Mouse (Mus musculus) lung, postnatal 4 days (tissue): ENCODE data around the gene Castor1.

ENCODE experiments used
- DNase-seq, 2 experiments: peaks; one replicate each; pipeline ENCODE4 v3.0.0; 2021

Castor1 gene

GRCm38 (mm10) chr11:4235665-4236545, 17.9 kb downstream of the Castor1 start, which contains the start of gene Osm:
TSS of gene Osm (plus strand) at chr11:4236420.
- peak in 1 of 2 experiments; percentile 41 for DNase-seq

DNA sequence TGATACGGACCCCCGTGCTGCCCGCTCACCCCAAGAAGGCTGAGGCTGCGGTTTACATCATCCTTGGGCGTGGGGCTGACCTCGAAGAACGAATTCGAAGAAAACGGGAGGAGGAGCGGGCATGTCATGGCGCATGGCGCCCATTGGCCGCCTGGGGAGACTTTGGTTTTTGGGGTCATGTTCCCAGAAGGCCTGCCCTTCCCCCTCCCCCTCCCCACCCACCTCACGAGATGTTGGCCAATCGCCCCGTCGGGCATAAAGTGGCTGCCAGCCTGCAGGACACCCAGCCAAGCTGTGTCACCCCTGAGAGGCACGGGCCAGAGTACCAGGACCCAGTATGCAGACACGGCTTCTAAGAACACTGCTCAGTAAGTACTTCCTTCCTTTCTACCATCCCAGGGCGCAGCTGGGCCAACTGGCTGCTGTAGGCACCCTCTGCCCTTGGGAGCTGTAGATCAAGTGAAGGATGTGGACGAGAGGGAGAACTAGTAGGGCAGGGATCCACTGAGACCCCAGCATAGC, 18.6 kb downstream of the Castor1 start:
- DNase-seq: peak in 1 of 2 experiments; percentile 29

GRCm38 (mm10) chr11:4237389-4237912, 19.4 kb downstream of the Castor1 start:
- DNase-seq: peak in 1 of 2 experiments; percentile 52

- DNase-seq: no peak
These were observed 20.1 kb downstream of the Castor1 start for GRCm38 (mm10) chr11:4238167-4238566.

DNA sequence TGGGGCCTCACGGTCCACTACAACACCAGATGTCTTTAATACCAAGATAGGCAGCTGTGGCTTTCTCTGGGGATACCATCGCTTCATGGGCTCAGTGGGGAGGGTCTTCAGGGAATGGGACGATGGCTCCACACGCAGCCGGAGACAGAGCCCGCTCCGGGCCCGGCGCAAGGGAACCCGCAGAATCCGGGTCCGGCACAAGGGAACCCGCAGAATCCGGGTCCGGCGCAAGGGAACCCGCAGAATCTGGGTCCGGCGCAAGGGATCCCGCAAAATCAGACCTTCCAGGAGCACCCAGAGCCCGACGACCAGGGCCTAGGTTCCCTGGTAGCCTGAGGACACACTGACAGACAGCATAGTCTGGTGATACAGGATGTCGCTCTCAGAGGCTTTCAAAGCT, 21.7 kb downstream of the Castor1 start:
- DNase-seq: no peak

- DNase-seq: no peak
These were observed 22.1 kb downstream of the Castor1 start for GRCm38 (mm10) chr11:4240151-4240550.

- DNase-seq: no peak
These were observed 23.2 kb downstream of the Castor1 start for GRCm38 (mm10) chr11:4241180-4241579.

- DNase-seq: no peak
These were observed 28.1 kb downstream of the Castor1 start for GRCm38 (mm10) chr11:4246126-4246525.

DNA sequence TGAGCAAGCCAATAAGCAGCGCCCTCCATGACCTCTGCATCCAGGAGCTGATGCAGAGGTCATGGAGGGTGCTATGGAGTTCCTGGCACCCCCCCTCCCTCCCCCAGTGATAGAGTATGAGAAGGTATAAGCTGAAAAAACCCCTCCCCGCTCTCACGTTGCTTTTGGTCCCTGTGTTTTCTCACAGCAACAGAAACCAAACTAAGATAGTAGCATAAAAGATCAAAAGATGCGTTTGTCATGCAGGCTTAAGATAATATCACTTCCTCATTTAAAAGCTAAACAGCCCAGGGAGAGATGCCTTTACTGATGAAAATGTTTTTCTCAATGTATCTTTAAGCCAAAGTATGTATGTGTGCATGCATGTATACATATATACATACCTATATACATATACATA, 28.6 kb downstream of the Castor1 start:
- DNase-seq: no peak

GRCm38 (mm10) chr11:4247201-4247959, 29.4 kb downstream of the Castor1 start:
- DNase-seq: no peak

- no peak for DNase-seq
These were observed 31.1 kb downstream of the Castor1 start for GRCm38 (mm10) chr11:4249151-4249550.

- peak in 1 of 2 experiments; percentile 23 for DNase-seq
These were observed 32.3 kb downstream of the Castor1 start for GRCm38 (mm10) chr11:4250290-4250689.

GRCm38 (mm10) chr11:4251376-4251775, 33.4 kb downstream of the Castor1 start:
- peak in 1 of 2 experiments; percentile 29 for DNase-seq

- no peak for DNase-seq
These were observed 34.9 kb downstream of the Castor1 start for GRCm38 (mm10) chr11:4252886-4253285.

- DNase-seq: no peak
These were observed 39.0 kb downstream of the Castor1 start, which contains the start of gene Lif for GRCm38 (mm10) chr11:4256846-4257607. TSS of gene Lif (plus strand) at chr11:4257557.

DNA sequence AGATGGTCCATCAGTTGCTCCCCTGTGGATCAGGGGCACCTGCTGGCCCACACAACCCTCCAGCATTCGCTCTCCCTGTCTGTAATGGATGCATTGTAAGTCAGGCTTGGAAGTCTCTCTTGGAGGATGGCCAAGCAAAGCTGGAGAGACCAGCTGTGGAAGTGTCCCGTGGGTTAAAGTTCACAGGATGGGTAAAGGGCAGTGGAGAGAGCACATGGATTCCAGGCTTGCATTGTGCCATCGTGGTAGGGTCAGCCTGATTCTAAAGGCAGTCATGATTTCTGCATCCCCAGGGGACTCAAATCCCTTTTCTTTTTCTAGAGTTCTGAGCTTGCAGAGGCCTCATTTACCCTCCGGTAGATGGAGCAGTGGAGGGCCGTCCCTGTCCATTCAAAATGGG, 39.7 kb downstream of the Castor1 start:
- peak in 1 of 2 experiments; percentile 23 for DNase-seq

DNA sequence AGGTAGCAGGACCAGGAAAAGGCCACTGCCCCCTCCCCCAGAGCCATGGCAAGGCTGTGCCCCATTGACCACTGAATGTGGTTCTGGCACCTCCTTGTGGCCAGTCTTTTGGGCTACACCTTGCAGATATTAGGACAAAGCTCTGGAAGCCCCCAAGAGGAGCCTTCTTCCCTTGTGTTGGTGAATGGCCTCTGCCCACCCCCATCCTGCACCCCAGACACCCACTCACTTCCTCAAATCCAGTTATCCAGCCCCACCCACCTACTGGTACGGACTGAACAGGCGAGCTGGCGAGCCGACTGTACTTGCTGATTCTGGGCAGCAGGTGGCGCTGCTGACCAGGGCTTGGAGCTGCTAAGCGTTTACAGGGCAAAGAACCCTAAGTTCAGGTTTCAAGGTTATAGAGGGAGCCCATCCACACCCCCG, 40.6 kb downstream of the Castor1 start:
- DNase-seq: peak; percentile 83 to 90

- DNase-seq: peak; percentile 77 to 79
These were observed 42.6 kb downstream of the Castor1 start for GRCm38 (mm10) chr11:4260463-4261187.

DNA sequence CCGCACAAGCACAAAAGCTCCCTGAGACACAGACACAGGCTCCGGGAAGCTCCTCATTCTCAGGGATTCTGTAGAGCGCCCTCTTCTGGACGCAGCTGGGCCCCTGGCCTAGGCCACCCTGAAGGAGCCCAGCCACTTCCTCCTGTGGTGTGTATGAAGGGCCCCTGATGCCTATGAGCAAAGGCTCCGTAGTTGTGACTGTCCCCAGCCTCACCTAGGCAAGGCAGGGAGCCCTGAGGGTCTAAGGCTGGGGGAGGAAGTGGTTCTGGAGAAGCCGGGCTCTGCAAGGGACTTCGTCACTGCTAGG, 43.1 kb downstream of the Castor1 start:
- peak; percentile 76 to 84 for DNase-seq

DNA sequence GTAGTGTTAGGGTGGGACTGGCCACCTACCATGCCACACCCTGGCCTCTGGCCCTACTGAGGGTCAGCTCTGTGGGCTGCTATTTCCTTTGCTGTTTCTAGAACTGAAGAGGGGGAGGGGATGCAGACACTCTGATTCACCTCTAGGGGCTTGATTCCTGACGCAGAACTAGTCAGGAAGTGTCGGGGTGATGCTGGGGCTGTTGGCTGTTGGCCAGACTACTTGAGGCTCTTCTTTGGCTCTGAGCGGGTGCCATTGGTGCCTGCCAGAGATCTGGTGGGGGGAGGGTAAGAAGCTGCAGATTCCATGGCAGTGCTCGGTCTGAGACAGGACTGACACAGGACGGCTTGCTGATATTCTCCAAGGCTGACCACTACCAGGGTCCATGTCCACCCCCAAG, 43.9 kb downstream of the Castor1 start:
- peak; percentile 80 to 88 for DNase-seq

DNA sequence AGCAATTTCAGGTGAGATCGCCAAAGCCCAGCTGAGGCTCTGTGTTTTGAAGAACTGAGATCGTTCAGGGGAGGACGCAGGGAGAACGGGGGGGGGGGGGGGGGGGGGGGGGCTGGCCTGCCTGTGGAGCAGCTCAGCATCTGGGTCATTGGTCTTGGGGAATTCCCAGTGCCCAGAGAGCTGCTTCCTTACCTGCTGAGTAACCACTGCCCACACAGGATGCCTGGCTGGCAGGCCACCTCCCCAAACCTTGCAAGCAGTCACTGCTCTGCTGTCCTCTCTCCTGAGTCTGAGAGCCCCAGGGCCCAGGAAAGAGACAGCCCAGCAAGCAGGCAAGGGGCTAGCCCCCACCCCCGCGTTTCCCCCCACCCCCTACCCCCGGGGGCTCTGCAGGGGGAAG, 44.8 kb downstream of the Castor1 start:
- DNase-seq: no peak

DNA sequence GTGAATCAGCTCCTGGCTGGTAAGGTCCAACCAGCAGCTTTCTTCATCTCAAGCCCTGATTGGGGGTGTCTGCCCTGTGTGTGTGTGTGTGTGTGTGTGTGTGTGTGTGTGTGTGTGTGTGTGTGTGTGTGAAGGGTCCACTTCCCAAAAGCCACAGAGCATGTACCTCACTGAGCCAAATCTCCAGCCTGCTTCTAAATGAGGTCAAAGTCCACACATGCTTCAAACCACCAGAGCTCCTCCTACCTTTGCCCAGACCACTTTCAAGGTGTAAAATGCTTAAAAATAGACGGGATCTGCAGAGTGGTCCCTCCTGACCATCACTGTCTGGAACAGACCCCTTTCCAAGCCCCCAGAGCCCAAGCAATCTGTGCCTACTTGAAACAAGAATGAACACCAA, 45.3 kb downstream of the Castor1 start:
- DNase-seq: no peak
